Mouse (Mus musculus): ENCODE measurements around the gene Rp9.

Gene Rp9

GRCm38 (mm10) chr9:22368030-22368429 is 101.5 kb downstream of the Rp9 start:
- in situ Hi-C loops (cut with MboI, MseI) = loop anchor here (10.0 to 25.0 kb wide), 2 partner anchors 983 to 1456 kb away; no protein-coding TSS in a partner anchor

- in situ Hi-C loops (cut with MboI, MseI) = loop anchor here (10.0 to 25.0 kb wide), 2 partner anchors 982 to 1454 kb away; no protein-coding TSS in a partner anchor
Observed at GRCm38 (mm10) chr9:22366621-22367020, 102.9 kb downstream of the Rp9 start.

- in situ Hi-C loops (cut with MboI, MseI) = loop anchor here (10.0 to 25.0 kb wide), 2 partner anchors 981 to 1454 kb away; no protein-coding TSS in a partner anchor
Observed at GRCm38 (mm10) chr9:22366221-22366620, 103.3 kb downstream of the Rp9 start.
